Mouse (Mus musculus): ENCODE measurements around the gene Ccin. TPM values are rescaled to one million over a fixed set of nuclear protein-coding genes. Genes with fewer than 3 reads are reported as not detected.

Ccin gene
- polyA plus RNA-seq, 1 experiment from 2014 or later, result not detected

DNA sequence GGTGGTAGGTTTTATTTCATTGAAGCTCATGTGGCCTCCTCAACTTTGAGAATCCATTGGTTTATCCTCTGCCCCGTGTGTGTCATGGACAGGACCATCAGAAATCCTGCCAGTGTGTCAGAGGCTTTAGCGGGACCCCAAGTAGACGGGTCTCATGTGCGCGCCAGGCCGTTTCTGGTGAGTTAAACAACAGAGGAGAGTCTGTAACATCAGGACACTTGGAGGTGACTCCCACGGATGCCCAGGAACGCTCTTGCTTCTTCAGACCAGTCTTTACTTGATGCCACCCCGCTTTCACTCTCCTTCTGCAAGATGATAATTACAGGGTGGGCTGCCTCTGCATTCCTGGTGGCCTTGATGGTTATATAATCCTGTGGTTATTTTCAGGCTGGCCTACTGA is 40.4 kb downstream of the Ccin start:
- Histone ChIP-seq H3K4me3 (ENCODE audit: low read depth, low read length) (no peak overlapping the region), H3K4me1 (ENCODE audit: control insufficient read depth, insufficient read depth, low read length) (no peaks in the 10 kb centered on the region; the same call in 1 of the 2 replicates), H3K27ac (replicated peaks; ENCODE audit: low read depth, low read length) (no peak overlapping the region), H3K9ac (replicated peaks; ENCODE audit: low read length) (no peak overlapping the region), H3K36me3 (replicated peaks; ENCODE audit: control insufficient read depth, insufficient read depth, low read depth, low read length) (peaks cover 14% of the 10 kb centered on the region), H3K27me3 (ENCODE audit: control insufficient read depth, insufficient read depth, low read length) (no peaks in the 10 kb centered on the region), H3K9me3 (replicated peaks; ENCODE audit: control insufficient read depth, low read length) (no peaks in the 10 kb centered on the region), H3K4me2 (ENCODE audit: low read depth, low read length) (no peak overlapping the region)
- DNase-seq (ENCODE audit: low spot score) (no peak), ATAC-seq (replicated peaks; ENCODE audit: insufficient number of reproducible peaks, low FRiP score, low TSS enrichment, low read depth) (no peak)
- 88% methylated on average over 9 of the region's 9 CpGs for WGBS

DNA sequence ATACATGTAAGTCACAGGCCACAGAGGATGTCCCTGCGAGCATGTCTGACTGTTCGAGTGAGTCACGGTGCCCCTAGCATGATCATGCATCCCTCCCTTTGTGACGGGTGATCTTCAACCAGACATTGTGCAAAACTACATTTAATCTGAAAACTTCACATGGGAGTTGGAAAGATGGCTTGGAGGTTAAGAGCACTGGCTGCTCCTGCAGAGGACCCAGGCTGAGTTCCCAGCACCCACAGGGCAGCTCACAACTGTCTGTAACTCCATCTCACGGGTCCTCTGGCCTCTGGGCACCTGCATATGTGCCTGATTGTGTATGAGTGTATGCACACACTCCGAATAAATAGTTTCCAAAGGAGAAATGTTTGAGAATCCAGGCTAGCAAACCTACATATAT is 41.0 kb downstream of the Ccin start:
- H3K4me3 ChIP-seq (ENCODE audit: low read depth, low read length), result no peak overlapping the region
- DNase-seq (ENCODE audit: low spot score), result no peak
- no peaks in the 10 kb centered on the region for H3K9me3 ChIP-seq (replicated peaks; ENCODE audit: control insufficient read depth, low read length)
- no peak overlapping the region for H3K27ac ChIP-seq (replicated peaks; ENCODE audit: low read depth, low read length)
- H3K4me1 ChIP-seq (ENCODE audit: control insufficient read depth, insufficient read depth, low read length), result no peaks in the 10 kb centered on the region; the same call in 1 of the 2 replicates
- peaks cover 14% of the 10 kb centered on the region for H3K36me3 ChIP-seq (replicated peaks; ENCODE audit: control insufficient read depth, insufficient read depth, low read depth, low read length)
- ATAC-seq (replicated peaks; ENCODE audit: insufficient number of reproducible peaks, low FRiP score, low TSS enrichment, low read depth), result no peak
- 94% methylated on average over 6 of the region's 6 CpGs for WGBS
- H3K27me3 ChIP-seq (ENCODE audit: control insufficient read depth, insufficient read depth, low read length), result no peaks in the 10 kb centered on the region
- H3K9ac ChIP-seq (replicated peaks; ENCODE audit: low read length), result no peak overlapping the region
- H3K4me2 ChIP-seq (ENCODE audit: low read depth, low read length), result no peak overlapping the region

GRCm38 (mm10) chr4:44025570-44025969 is 42.3 kb downstream of the Ccin start:
- DNase-seq (ENCODE audit: low spot score), result no peak
- H3K4me2 ChIP-seq (ENCODE audit: low read depth, low read length), result no peak overlapping the region
- no peak overlapping the region for H3K9ac ChIP-seq (replicated peaks; ENCODE audit: low read length)
- peaks cover 14% of the 10 kb centered on the region for H3K36me3 ChIP-seq (replicated peaks; ENCODE audit: control insufficient read depth, insufficient read depth, low read depth, low read length)
- H3K27ac ChIP-seq (replicated peaks; ENCODE audit: low read depth, low read length), result no peak overlapping the region
- no peaks in the 10 kb centered on the region for H3K27me3 ChIP-seq (ENCODE audit: control insufficient read depth, insufficient read depth, low read length)
- no peaks in the 10 kb centered on the region; the same call in 1 of the 2 replicates for H3K4me1 ChIP-seq (ENCODE audit: control insufficient read depth, insufficient read depth, low read length)
- H3K4me3 ChIP-seq (ENCODE audit: low read depth, low read length), result no peak overlapping the region
- WGBS, result 88% methylated on average over 6 of the region's 6 CpGs
- H3K9me3 ChIP-seq (replicated peaks; ENCODE audit: control insufficient read depth, low read length), result no peaks in the 10 kb centered on the region
- ATAC-seq (replicated peaks; ENCODE audit: insufficient number of reproducible peaks, low FRiP score, low TSS enrichment, low read depth), result no peak

DNA sequence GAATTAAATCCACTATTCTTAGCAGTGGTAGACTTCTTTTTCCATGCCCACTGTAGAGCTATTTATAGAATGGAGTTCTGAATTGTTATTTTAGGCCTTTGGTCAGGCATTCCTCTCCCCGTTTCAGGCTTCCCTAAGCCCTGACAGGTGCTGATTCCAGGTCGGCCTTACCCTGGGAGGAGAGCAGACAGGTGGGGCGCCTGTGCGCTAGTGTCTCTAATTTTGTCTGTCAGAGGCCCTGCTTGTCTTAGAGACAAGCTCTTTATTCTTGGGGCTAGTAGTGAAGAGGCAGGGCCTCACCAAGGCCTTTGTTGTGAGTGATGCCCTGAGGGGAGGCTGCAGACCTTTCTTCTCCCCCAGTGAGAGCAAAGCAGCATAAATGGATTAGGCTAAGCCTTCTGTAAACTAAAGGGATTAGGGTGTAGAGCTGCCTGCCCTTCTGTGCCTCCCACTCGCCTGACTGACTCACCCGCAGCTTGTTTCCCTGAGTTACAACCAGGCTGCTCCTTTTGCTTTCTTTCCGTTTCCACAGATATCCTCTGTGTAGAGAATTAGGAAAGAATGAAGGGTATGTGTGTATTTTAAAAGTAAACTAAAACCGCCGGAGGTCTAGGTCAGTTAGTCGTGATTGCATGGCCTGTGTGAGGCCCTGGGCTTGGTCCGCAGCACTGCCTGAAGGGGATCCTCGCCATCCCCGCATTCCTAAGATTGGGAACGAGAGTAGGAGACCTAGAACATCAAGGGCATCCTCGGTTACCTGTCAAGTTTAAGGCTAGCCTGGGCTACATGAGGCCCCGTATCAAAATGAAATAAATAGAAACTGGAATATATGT is 45.2 kb downstream of the Ccin start:
- Histone ChIP-seq H3K4me1 (ENCODE audit: control insufficient read depth, insufficient read depth, low read length) (no peaks in the 10 kb centered on the region; the same call in 1 of the 2 replicates), H3K9me3 (replicated peaks; ENCODE audit: control insufficient read depth, low read length) (no peaks in the 10 kb centered on the region), H3K27me3 (ENCODE audit: control insufficient read depth, insufficient read depth, low read length) (no peaks in the 10 kb centered on the region), H3K9ac (replicated peaks; ENCODE audit: low read length) (no peak overlapping the region), H3K36me3 (replicated peaks; ENCODE audit: control insufficient read depth, insufficient read depth, low read depth, low read length) (peaks cover 14% of the 10 kb centered on the region), H3K27ac (replicated peaks; ENCODE audit: low read depth, low read length) (no peak overlapping the region), H3K4me3 (ENCODE audit: low read depth, low read length) (no peak overlapping the region), H3K4me2 (ENCODE audit: low read depth, low read length) (no peak overlapping the region)
- 40% methylated on average over 16 of the region's 16 CpGs for WGBS
- peak; percentile 56 for DNase-seq (ENCODE audit: low spot score)
- peak; percentile 44; the same call in 1 of the 2 replicates for ATAC-seq (replicated peaks; ENCODE audit: insufficient number of reproducible peaks, low FRiP score, low TSS enrichment, low read depth)

DNA sequence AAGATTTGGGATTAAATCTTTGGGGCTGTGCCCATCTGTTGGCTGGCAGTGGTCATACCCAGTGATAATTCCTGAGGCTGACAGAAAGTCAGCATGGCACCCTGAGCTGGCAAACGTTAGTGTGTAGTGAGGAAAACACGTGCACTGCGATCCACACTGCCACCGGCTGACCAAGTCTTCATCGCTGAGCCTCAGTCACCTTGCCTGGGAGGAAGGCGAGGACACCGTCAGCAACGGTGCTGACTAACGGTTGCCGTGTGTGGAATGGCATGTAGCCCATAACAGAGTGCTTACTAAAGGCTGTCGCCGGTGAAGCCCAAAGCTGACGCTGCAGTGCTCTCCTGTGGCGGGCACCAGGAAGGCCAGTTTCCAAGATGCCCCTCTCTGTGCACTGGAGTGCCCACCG is 46.4 kb downstream of the Ccin start:
- Histone ChIP-seq H3K4me1 (ENCODE audit: control insufficient read depth, insufficient read depth, low read length) (no peaks in the 10 kb centered on the region; the same call in 1 of the 2 replicates), H3K27ac (replicated peaks; ENCODE audit: low read depth, low read length) (no peak overlapping the region), H3K36me3 (replicated peaks; ENCODE audit: control insufficient read depth, insufficient read depth, low read depth, low read length) (peaks cover 14% of the 10 kb centered on the region), H3K9me3 (replicated peaks; ENCODE audit: control insufficient read depth, low read length) (no peaks in the 10 kb centered on the region), H3K4me2 (ENCODE audit: low read depth, low read length) (no peak overlapping the region), H3K27me3 (ENCODE audit: control insufficient read depth, insufficient read depth, low read length) (no peaks in the 10 kb centered on the region), H3K4me3 (ENCODE audit: low read depth, low read length) (no peak overlapping the region), H3K9ac (replicated peaks; ENCODE audit: low read length) (no peak overlapping the region)
- DNase-seq (ENCODE audit: low spot score) (no peak), ATAC-seq (replicated peaks; ENCODE audit: insufficient number of reproducible peaks, low FRiP score, low TSS enrichment, low read depth) (no peak)
- WGBS, result 93% methylated on average over 15 of the region's 15 CpGs

GRCm38 (mm10) chr4:44031521-44031920 is 48.2 kb downstream of the Ccin start:
- no peaks in the 10 kb centered on the region; the same call in 1 of the 2 replicates for H3K4me1 ChIP-seq (ENCODE audit: control insufficient read depth, insufficient read depth, low read length)
- WGBS, result 92% methylated on average over 5 of the region's 5 CpGs
- H3K27ac ChIP-seq (replicated peaks; ENCODE audit: low read depth, low read length), result no peak overlapping the region
- H3K9ac ChIP-seq (replicated peaks; ENCODE audit: low read length), result no peak overlapping the region
- H3K4me3 ChIP-seq (ENCODE audit: low read depth, low read length), result no peak overlapping the region
- no peak for DNase-seq (ENCODE audit: low spot score)
- no peaks in the 10 kb centered on the region for H3K27me3 ChIP-seq (ENCODE audit: control insufficient read depth, insufficient read depth, low read length)
- peaks cover 8% of the 10 kb centered on the region for H3K36me3 ChIP-seq (replicated peaks; ENCODE audit: control insufficient read depth, insufficient read depth, low read depth, low read length)
- no peak for ATAC-seq (replicated peaks; ENCODE audit: insufficient number of reproducible peaks, low FRiP score, low TSS enrichment, low read depth)
- H3K9me3 ChIP-seq (replicated peaks; ENCODE audit: control insufficient read depth, low read length), result no peaks in the 10 kb centered on the region
- H3K4me2 ChIP-seq (ENCODE audit: low read depth, low read length), result no peak overlapping the region

Other genes with a start within 250 kb of the Ccin start
- gene Olfr159, start 212.5 kb upstream of the Ccin start, polyA plus RNA-seq (2014; fragmentation: Nextera tagmentation; extraction: Ambion mirVana), result not detected in 2 replicates
- gene Olfr156, start 159.6 kb upstream of the Ccin start, polyA plus RNA-seq (2014; fragmentation: Nextera tagmentation; extraction: Ambion mirVana), result 0.26 TPM in 1 of 2 replicates, not detected in the other
- not detected in 2 replicates for gene Olfr157, start 143.3 kb upstream of the Ccin start, polyA plus RNA-seq (2014; fragmentation: Nextera tagmentation; extraction: Ambion mirVana)
- gene Olfr155, start 131.9 kb upstream of the Ccin start, polyA plus RNA-seq (2014; fragmentation: Nextera tagmentation; extraction: Ambion mirVana), result not detected in 2 replicates
- gene Reck, start 108.0 kb upstream of the Ccin start, polyA plus RNA-seq (2014; fragmentation: Nextera tagmentation; extraction: Ambion mirVana), result 21.7 and 24.3 TPM in 2 replicates
- gene Glipr2, start 26.1 kb upstream of the Ccin start, polyA plus RNA-seq (2014; fragmentation: Nextera tagmentation; extraction: Ambion mirVana), result 135 and 142 TPM in 2 replicates
- gene Clta, start 21.0 kb downstream of the Ccin start, polyA plus RNA-seq (2014; fragmentation: Nextera tagmentation; extraction: Ambion mirVana), result 272 and 273 TPM in 2 replicates
- gene Gne, start 100.7 kb downstream of the Ccin start, polyA plus RNA-seq (2014; fragmentation: Nextera tagmentation; extraction: Ambion mirVana), result 20.3 TPM in 2 replicates